Mouse (Mus musculus) ES-Bruce4 (cell line): ENCODE measurements around the gene Utp11.

Experiments used
- CTCF ChIP-seq: IDR thresholded peaks from one replicate; pipeline ENCODE4 v1.8.1; 2011; ENCODE audit warnings: low read depth, low read length
- EP300 ChIP-seq: IDR thresholded peaks from 2 replicates; pipeline ENCODE4 v1.6.1; 2011; ENCODE audit warnings: low read depth, low read length; ENCODE audit not compliant: insufficient read depth

DNA sequence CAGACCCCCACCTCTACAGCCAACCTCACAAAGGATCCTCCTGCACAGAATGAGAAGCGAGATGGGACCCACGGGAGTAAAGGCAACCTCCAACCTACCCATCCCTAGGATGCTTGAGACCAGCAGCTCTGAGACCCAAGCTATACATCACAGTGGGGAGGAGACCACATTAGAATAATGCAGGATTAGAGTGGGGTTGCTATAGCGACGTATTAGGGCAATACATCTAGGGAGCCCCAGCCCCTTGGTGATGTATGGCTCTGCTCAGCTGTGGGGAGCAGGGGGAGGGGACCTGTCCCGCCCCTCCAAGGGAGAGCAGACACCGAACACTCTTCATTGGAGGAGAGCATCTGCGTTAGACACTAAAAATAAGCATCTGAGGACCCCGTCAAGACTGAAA is 25.3 kb downstream of the Utp11 start:
- TF ChIP-seq EP300 (no peak), CTCF (no peak)
